Mouse (Mus musculus): ENCODE data around the gene Vac14. TPM values are rescaled to one million over a fixed set of nuclear protein-coding genes. Genes with fewer than 3 reads are reported as not detected.

Vac14 gene
- 23.7 and 24.9 TPM in 2 replicates for polyA plus RNA-seq (2015; fragmentation: Nextera tagmentation; extraction: Ambion mirVana)

DNA sequence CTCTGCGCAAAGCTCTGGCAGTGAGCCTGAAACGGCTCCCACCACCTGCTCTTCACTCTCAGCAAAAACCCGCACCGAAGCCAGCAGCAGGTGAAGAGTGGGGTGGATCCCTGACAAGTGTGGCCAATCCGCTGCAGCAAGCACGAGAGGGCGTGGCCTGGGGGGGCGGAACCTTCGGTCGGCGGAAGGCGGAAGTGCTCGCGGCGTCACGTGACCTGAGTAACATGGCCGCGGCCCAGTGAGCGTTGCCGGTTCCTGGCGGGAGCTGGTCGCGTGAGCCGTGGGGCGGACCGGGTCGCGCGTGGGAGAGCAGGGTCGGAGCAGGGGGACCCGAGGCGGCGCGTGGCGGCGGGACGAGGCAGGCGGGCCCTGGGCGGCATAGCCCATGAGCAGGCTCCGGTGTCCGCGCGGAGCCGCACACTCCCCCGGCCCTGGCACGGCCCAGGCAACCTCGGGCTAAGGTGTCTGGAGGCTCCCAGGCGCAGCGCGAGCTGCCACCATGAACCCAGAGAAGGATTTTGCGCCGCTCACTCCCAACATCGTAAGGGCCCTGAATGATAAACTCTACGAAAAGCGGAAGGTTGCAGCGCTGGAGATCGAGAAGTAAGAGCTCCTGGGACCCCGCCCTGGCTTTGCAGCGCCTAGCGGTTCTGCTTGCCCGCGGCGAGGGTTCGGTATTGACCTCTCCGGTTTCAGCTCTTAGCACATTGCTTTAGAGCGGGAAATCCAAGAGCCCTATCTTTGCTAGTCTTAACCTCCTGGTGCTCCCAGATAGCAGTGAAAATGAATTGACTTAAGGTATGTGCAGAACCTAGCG is at the start of gene Vac14:
Gene Vac14, plus strand, starts transcription at position 195 of the 817 bp plus-strand sequence.
- Histone ChIP-seq H3K9me3 (no peaks in the 10 kb centered on the region), H3K4me1 (replicated peaks) (peaks cover 31% of the 10 kb centered on the region), H3K4me2 (peak within 1 kb of the TSS; percentile 95), H3K27me3 (peaks cover 10% of the 10 kb centered on the region), H3K36me3 (no peaks in the 10 kb centered on the region), H3K4me3 (peak within 1 kb of the TSS; percentile 85), H3K27ac (peak within 1 kb of the TSS; percentile 74), H3K9ac (peak within 1 kb of the TSS; percentile 82)
- WGBS = under 1% methylated on average over 55 of the region's 67 CpGs
- ATAC-seq (ENCODE audit: low FRiP score) = peak; percentile 97

DNA sequence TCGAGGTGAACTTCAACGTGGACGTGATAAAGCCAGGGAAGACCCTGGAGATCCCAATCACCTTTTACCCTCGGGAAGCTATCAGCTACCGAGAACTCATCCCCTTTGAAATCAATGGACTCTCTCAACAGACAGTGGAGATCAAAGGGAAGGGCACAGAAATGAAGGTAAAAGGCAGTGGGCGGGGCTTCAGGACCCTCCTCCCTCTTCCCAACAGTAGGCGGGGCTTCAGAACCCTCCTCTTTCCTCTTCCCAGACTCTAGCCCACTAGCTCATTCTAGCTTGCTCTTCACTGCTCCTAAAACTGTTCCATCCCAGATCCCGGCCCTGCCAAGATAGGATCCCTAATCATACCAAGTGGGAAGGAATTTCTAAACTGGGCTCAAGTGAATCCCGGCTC is 25.7 kb upstream of the Vac14 start:
- no peaks in the 10 kb centered on the region for H3K4me1 ChIP-seq (replicated peaks)
- H3K36me3 ChIP-seq = no peaks in the 10 kb centered on the region
- H3K9me3 ChIP-seq = no peaks in the 10 kb centered on the region
- 84% methylated on average over 9 of the region's 9 CpGs for WGBS
- H3K27me3 ChIP-seq = no peaks in the 10 kb centered on the region
- no peak overlapping the region for H3K9ac ChIP-seq
- no peak overlapping the region for H3K4me3 ChIP-seq
- ATAC-seq (ENCODE audit: low FRiP score) = no peak
- H3K4me2 ChIP-seq = no peak overlapping the region
- no peak overlapping the region for H3K27ac ChIP-seq

DNA sequence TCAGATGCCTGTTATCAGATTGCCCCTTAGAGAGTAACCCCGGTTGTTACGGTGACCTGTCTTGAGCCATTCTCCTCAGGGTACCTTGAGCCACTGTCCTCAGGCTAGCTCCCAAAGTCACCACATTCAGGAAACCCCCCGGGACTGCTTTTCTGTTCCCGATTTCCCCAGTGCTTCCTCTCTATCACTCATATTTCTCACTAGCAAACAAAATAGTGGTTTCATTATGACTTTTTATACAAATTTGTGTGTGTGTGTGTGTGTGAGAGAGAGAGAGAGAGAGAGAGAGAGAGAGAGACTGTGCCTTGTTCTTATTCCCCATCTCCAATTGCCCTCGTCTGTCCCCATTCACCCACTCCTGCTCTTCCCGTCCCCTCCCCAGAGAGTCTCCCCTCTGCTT is 24.2 kb upstream of the Vac14 start:
- ATAC-seq (ENCODE audit: low FRiP score) = no peak
- no peaks in the 10 kb centered on the region for H3K36me3 ChIP-seq
- WGBS = 80% methylated on average over 6 of the region's 6 CpGs
- H3K4me3 ChIP-seq = no peak overlapping the region
- H3K27me3 ChIP-seq = no peaks in the 10 kb centered on the region
- H3K4me1 ChIP-seq (replicated peaks) = no peaks in the 10 kb centered on the region
- no peak overlapping the region for H3K4me2 ChIP-seq
- H3K9me3 ChIP-seq = no peaks in the 10 kb centered on the region
- H3K9ac ChIP-seq = no peak overlapping the region
- no peak overlapping the region for H3K27ac ChIP-seq

DNA sequence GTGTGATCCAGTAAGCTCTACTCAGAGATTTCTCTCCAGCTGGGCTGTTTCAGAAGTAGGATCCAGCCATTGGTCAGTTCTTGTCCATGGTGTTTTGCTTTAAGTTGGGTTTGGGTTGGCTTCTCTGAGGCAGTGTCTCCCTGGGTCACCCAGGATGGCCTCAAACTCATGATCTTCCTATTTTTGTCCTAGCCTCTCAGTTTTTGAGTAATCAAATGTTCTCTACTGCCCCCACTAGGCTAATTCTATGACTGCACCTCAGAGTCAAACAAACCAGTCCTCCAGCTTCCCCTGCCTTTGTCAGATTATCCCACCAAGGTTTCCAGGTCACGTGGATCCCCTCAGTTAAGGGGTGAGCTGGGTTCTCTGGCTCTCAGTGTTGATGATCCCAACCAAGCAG is 13.8 kb upstream of the Vac14 start:
- no peak overlapping the region for H3K4me2 ChIP-seq
- no peak for ATAC-seq (ENCODE audit: low FRiP score)
- H3K9ac ChIP-seq = no peak overlapping the region
- H3K4me1 ChIP-seq (replicated peaks) = no peaks in the 10 kb centered on the region
- no peak overlapping the region for H3K4me3 ChIP-seq
- WGBS = 12% methylated on average over 1 of the region's 1 CpGs
- H3K27ac ChIP-seq = no peak overlapping the region
- no peaks in the 10 kb centered on the region for H3K36me3 ChIP-seq
- no peaks in the 10 kb centered on the region; the same call in 1 of the 2 replicates for H3K27me3 ChIP-seq
- no peaks in the 10 kb centered on the region for H3K9me3 ChIP-seq

DNA sequence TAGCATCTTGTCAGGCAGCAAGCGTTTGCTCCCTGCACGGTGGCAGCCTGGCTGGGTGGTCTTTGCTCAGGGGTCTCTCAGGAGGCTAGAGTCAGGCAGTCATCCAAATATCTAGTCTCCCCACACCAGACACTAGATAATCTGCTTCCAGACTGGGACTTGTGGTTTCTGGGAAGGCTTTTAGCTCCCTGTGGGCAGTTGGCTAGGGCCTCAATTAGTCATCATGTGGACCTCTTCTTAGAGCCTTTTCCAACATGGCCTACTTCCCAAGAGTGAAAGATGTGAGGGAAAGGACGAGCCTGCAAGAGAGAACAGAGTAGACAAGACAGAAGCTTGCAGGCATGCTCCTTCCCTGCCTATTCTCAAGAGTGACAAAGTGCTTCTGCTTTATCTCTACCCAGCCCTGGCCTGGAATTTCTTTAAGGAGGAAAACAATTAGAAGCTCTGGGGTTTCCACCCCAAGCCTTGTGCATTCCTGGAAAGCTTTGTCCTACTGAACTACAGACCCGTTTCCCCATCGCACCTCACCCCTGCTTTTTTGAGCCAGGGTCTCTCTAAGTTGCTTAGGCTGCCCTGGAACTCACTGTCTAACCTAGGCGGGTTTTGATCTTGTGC is 12.9 kb upstream of the Vac14 start:
- 60% methylated on average over 6 of the region's 6 CpGs for WGBS
- Histone ChIP-seq H3K4me3 (no peak overlapping the region), H3K9ac (no peak overlapping the region), H3K27ac (no peak overlapping the region), H3K4me1 (replicated peaks) (no peaks in the 10 kb centered on the region), H3K4me2 (no peak overlapping the region), H3K36me3 (no peaks in the 10 kb centered on the region), H3K9me3 (no peaks in the 10 kb centered on the region), H3K27me3 (no peaks in the 10 kb centered on the region; the same call in 1 of the 2 replicates)
- no peak for ATAC-seq (ENCODE audit: low FRiP score)

DNA sequence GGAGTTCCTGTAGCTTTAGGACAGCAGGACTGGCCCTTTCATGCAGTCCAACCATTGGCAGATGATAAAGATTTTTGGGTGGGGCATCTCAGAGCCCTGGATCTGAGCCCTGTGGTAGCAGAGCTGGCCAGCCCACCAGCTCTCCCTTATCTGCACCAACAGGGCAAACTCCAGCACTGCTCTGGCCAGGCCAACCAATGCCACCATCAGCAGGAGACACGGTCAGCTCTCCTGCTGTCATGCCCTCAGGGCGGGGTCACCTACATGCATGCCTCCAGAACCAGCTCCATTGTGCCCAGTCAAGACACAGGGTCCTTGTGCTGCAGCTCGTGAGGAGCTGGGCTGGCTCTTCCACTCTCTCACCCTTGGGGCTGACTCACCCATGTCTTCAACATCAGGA is 2.7 kb upstream of the Vac14 start:
- peaks cover 10% of the 10 kb centered on the region for H3K27me3 ChIP-seq
- H3K4me2 ChIP-seq = no peak overlapping the region
- WGBS = 75% methylated on average over 3 of the region's 3 CpGs

DNA sequence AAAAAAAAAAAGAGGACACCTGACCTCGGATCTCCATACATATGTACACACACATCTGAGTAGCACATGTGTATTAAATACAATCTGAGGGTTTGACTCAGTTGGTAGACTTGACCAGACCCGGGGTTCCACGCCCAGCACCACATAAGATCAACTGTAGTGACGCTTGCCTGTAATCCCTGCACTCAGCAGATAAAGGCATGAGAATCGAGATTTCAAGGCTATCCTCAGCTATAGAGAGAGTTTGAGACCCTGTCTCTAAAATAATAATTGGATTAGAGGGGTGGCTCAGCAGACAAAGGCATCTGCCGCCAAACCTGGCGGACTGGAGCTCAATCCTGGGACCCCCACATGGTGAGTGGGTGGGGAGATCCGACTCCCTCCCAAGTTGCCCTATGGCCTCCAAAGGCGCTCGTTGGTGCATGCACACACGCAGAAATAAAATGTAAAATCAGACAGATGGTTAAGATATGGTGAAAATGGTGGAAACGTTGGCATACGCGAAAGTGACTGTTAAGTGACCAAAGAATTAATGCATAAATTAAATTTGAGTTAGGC is 505 bp upstream of the Vac14 start:
- ATAC-seq (ENCODE audit: low FRiP score) = peak; percentile 50
- peaks cover 31% of the 10 kb centered on the region for H3K4me1 ChIP-seq (replicated peaks)
- no peaks in the 10 kb centered on the region for H3K36me3 ChIP-seq
- H3K27me3 ChIP-seq = peaks cover 10% of the 10 kb centered on the region
- 28% methylated on average over 14 of the region's 14 CpGs for WGBS
- H3K9ac ChIP-seq = peak overlapping the region; percentile 82
- peak overlapping the region; percentile 95 for H3K4me2 ChIP-seq
- peak overlapping the region; percentile 85 for H3K4me3 ChIP-seq
- H3K9me3 ChIP-seq = no peaks in the 10 kb centered on the region
- H3K27ac ChIP-seq = peak overlapping the region; percentile 74

More for the DNA sequence above, 2.7 kb upstream of the Vac14 start:
- no peak overlapping the region for H3K27ac ChIP-seq
- H3K36me3 ChIP-seq = no peaks in the 10 kb centered on the region
- H3K9me3 ChIP-seq = no peaks in the 10 kb centered on the region
- peaks cover 24% of the 10 kb centered on the region for H3K4me1 ChIP-seq (replicated peaks)
- no peak for ATAC-seq (ENCODE audit: low FRiP score)
- no peak overlapping the region for H3K9ac ChIP-seq
- no peak overlapping the region for H3K4me3 ChIP-seq

DNA sequence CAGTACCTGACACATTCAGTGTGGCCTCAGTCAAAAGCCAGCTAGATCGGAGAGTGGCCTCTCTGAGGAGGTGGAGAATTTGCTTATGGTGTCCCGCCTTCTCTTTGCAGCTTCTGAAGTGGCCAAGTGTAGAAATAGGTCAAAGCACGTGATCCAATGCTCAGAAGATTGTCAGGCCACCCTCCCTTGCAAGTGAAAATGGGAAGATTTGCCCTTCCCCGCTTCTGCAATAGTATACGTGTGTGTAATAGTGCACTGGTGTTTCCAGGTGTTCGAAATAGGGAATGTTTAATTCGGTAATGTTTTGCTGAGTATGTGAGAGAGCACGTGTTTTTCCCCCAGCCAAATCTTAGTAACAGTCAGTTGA is 806 bp downstream of the Vac14 start:
- peak overlapping the region; percentile 82 for H3K9ac ChIP-seq
- H3K27ac ChIP-seq = no peak overlapping the region
- H3K4me2 ChIP-seq = peak overlapping the region; percentile 95
- no peak for ATAC-seq (ENCODE audit: low FRiP score)
- H3K9me3 ChIP-seq = no peaks in the 10 kb centered on the region
- peak overlapping the region; percentile 85 for H3K4me3 ChIP-seq
- 31% methylated on average over 8 of the region's 8 CpGs for WGBS
- H3K36me3 ChIP-seq = no peaks in the 10 kb centered on the region
- peaks cover 31% of the 10 kb centered on the region for H3K4me1 ChIP-seq (replicated peaks)
- peaks cover 10% of the 10 kb centered on the region for H3K27me3 ChIP-seq

DNA sequence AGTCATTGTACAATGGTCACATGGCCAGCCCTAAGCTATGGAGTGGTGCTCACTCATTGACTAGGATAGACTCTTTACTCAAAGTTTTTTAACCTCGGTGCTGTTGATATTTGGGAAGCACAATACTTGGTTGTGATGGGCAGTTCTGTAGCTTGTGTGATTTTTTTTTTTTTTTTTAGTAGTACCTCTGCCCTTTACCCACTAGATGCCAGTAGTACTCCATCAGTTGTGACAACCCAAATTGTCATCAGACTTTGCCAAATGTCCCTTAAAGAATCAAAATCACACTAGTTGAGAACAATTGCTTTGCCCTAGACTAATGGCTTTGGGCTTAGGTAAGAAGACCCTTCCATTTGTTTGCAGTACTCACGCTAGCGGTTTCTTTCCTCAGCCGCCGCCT is 1.5 kb downstream of the Vac14 start:
- Histone ChIP-seq H3K36me3 (no peaks in the 10 kb centered on the region), H3K27ac (no peak overlapping the region), H3K9ac (no peak overlapping the region), H3K4me3 (peak overlapping the region; percentile 85), H3K4me1 (replicated peaks) (peaks cover 31% of the 10 kb centered on the region), H3K4me2 (peak overlapping the region; percentile 95), H3K27me3 (peaks cover 10% of the 10 kb centered on the region), H3K9me3 (no peaks in the 10 kb centered on the region)
- no peak for ATAC-seq (ENCODE audit: low FRiP score)
- 92% methylated on average over 5 of the region's 5 CpGs for WGBS

DNA sequence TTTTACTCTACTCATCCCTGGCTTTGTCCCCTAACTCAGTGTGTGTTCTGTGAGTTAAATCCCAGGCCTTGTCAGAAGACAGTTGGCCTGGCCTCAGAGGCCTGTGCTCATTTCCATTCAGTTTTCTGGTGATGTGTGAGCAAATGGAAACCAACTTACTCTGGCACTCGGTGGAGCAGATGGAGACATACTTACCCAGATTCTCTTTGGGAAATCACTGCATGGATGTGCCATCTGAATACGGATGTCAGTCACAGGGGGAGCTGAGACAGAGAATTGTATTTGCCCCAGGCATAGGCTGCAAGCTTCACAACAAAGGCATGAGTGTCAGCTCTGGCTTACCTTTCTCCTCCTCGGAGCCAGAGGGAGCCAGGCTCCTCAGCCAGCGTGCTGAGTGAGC is 8.0 kb downstream of the Vac14 start:
- H3K4me3 ChIP-seq = no peak overlapping the region
- no peaks in the 10 kb centered on the region for H3K36me3 ChIP-seq
- H3K9me3 ChIP-seq = no peaks in the 10 kb centered on the region
- no peak for ATAC-seq (ENCODE audit: low FRiP score)
- no peak overlapping the region; the same call in 1 of the 2 replicates for H3K9ac ChIP-seq
- peaks cover 3% of the 10 kb centered on the region for H3K4me1 ChIP-seq (replicated peaks)
- H3K27me3 ChIP-seq = no peaks in the 10 kb centered on the region
- no peak overlapping the region for H3K4me2 ChIP-seq
- H3K27ac ChIP-seq = no peak overlapping the region
- 75% methylated on average over 4 of the region's 4 CpGs for WGBS

DNA sequence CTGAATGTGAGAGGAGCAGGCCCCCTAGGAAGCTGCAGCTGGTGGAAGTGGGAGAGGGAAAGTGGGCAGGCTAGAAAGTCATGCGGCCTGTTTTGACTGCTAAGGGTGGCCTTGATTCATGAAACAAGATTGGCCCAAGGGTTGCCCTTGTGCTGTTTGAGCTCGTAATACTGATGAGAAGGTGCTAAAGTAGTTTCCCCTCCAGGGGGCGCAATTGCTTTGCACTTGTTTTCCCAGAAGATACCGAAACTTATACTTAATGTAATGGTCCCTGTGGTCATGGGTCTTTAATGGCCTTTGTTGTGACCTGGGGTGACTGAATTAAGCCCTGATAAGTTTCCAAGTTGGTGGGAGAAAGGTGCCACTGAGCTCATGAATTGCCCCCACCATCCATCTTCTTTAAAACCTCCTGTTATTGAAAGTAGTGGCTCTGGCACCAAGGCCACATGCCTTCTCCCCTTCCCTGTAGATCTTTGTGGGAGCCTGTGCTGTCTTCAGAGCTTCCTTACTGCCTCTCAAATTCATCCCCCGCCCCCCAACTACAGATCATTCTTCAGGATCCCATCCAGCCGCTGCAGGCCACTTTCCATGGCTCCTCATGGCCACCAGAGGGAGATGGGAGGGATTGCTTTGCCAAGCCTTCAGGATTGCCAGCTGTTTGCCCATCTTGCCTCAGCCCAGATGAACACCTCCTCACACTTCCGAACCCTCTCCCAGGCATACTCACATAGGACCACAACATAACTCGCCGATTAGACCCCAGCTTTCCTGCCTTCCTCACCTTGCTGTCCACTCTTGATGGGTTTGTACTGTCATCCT is 11.1 kb downstream of the Vac14 start:
- H3K36me3 ChIP-seq = peaks cover 28% of the 10 kb centered on the region
- no peak overlapping the region for H3K4me3 ChIP-seq
- H3K4me2 ChIP-seq = no peak overlapping the region
- peaks cover 3% of the 10 kb centered on the region for H3K4me1 ChIP-seq (replicated peaks)
- H3K27me3 ChIP-seq = no peaks in the 10 kb centered on the region
- ATAC-seq (ENCODE audit: low FRiP score) = no peak
- WGBS = 70% methylated on average over 9 of the region's 9 CpGs
- H3K9ac ChIP-seq = no peak overlapping the region
- H3K9me3 ChIP-seq = no peaks in the 10 kb centered on the region
- no peak overlapping the region for H3K27ac ChIP-seq

DNA sequence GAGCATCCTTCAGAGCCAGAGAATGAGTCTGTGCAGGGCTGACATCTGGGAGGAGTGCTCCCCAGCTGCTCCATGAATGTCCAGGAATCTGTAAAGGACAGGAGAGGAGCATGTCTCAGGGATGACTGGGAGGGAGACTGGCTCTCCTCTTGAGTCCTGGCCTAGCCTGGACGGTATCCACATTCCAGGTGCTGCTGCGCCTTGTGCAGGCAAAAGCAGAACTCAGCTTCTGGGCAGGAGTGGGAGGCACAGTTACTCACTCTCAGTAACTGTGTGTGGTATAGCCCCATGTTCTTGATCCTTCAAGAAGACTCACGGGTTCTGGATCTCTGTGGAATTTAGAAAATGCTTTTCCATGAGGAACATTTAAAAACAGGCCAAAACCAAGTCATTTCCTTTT is 11.7 kb downstream of the Vac14 start:
- peaks cover 3% of the 10 kb centered on the region for H3K4me1 ChIP-seq (replicated peaks)
- no peak overlapping the region for H3K4me3 ChIP-seq
- H3K4me2 ChIP-seq = no peak overlapping the region
- ATAC-seq (ENCODE audit: low FRiP score) = no peak
- no peaks in the 10 kb centered on the region for H3K9me3 ChIP-seq
- WGBS = 97% methylated on average over 3 of the region's 3 CpGs
- H3K27me3 ChIP-seq = no peaks in the 10 kb centered on the region
- no peak overlapping the region for H3K9ac ChIP-seq
- peaks cover 34% of the 10 kb centered on the region for H3K36me3 ChIP-seq
- no peak overlapping the region for H3K27ac ChIP-seq
